Mouse (Mus musculus) spleen, postnatal 14 days (tissue): Measurements from ENCODE around the gene Gm11939.
"Not testable (repeated sequence)": the region's sequence is repeated elsewhere in the genome, so short reads cannot be mapped to it uniquely, and the experiment has no call there.

ENCODE experiments used
- DNase-seq, 2 experiments: peaks; one replicate each; pipeline ENCODE4 v3.0.0; 2021 to 2022; ENCODE audit warnings: low spot score in 2 of 2

The Gm11939 gene

GRCm38 (mm10) chr11:99559366-99559765, at the start of gene Gm11939:
Gene Gm11939, minus strand, starts transcription at chr11:99559466.
- DNase-seq = no peak

- DNase-seq = not testable (repeated sequence)
These were observed 43.9 kb upstream of the Gm11939 start, which contains the start of gene Gm11938 for GRCm38 (mm10) chr11:99603208-99603607. Gene Gm11938, minus strand, starts transcription at chr11:99603308.

- not testable (repeated sequence) for DNase-seq
These were observed 38.5 kb upstream of the Gm11939 start, which contains the start of gene Krtap9-3 for GRCm38 (mm10) chr11:99597742-99598141. Gene Krtap9-3, minus strand, starts transcription at chr11:99598105.

DNA sequence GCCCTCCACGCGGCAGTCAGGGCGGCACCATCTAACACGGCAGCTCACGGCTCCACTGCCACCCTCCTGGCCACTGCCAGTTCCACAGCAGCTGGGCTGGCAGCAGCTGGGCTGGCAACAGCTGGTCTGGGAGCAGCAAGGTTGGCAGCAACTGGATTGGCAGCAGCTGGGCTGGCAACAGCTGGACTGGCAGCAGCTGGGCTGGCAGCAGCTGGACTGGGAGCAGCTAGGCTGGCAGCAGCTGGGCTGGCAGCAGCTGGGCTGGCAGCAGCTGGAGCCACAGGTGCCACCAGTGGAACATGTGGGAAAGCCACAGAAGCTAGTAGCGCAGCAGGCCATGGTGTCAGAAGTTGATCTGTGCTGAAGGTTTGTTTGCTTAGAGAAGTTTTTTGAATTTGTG, 31.7 kb upstream of the Gm11939 start, which contains the start of gene Krtap1-3:
Gene Krtap1-3, minus strand, starts transcription at position 359 of the 400 bp plus-strand sequence.
- no peak for DNase-seq

DNA sequence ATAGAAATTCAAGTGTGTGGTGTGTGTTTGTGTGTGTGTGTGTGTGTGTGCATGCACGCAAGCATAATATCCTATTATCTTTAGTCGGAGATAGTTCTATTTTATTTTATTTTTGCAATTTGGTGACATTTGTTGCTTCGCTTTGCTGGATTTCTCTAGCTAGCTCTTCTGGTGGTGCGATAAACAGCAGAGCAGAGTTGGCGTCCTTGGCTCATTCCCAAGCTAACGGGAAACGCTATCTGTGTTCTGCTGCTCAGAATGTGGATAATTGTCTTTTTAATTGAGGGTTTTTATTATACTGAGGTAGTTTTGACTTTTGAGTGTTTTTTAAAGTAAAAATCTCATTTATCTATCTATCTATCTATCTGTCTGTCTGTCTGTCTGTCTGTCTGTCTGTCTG, 25.8 kb upstream of the Gm11939 start:
- DNase-seq = no peak

DNA sequence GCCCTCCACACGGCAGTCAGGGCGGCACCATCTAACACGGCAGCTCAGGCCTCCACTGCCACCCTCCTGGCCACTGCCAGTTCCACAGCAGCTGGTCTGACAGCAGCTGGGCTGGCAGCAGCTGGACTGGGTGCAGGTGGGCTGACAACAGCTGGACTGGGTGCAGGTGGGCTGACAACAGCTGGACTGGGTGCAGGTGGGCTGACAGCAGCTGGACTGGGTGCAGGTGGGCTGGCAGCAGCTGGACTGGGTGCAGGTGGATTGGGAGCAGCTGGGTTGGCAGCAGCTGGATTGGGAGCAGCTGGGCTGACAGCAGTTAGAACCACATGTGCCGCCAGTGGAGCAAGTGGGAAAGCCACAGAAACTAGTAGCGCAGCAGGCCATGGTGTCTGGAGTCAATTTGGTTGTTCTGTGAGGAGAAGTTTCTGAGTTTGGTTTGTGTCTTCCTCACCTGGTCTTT, 24.0 kb upstream of the Gm11939 start, which contains the start of gene Krtap1-4:
Gene Krtap1-4, minus strand, starts transcription at position 410 of the 460 bp plus-strand sequence.
- DNase-seq = no peak

- no peak for DNase-seq
These were observed 22.3 kb upstream of the Gm11939 start for GRCm38 (mm10) chr11:99581564-99581963.

- DNase-seq = no peak
These were observed 21.8 kb upstream of the Gm11939 start for GRCm38 (mm10) chr11:99581051-99581450.

- no peak for DNase-seq
These were observed 21.4 kb upstream of the Gm11939 start, which contains the start of gene Krtap1-5 for GRCm38 (mm10) chr11:99580636-99581035. Gene Krtap1-5, minus strand, starts transcription at chr11:99581016.

GRCm38 (mm10) chr11:99574106-99574505, 14.8 kb upstream of the Gm11939 start:
- DNase-seq = peak in 1 of 2 experiments; percentile 28

- no peak for DNase-seq
These were observed 13.9 kb upstream of the Gm11939 start for GRCm38 (mm10) chr11:99573164-99573563.

DNA sequence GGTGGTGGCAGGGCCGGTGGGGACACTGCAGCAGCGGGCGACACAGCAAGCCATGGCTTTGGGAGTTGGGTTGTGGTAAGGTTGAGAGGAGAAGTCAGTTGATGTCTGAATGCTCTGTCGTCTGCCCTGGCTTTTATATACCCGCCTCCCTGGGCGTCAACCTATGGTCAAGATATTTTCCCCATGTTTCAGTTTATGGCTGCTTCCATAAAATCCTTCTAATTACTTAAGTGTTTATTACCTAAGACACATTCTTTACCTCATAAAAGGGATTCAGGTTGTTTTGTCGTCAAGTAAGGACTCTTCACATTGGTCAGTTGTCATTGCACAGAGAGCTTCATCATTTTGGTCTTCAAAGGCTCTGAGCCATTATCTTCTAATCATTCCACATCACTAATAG, 7.3 kb upstream of the Gm11939 start, which contains the start of gene Krtap3-1:
Gene Krtap3-1, minus strand, starts transcription at position 101 of the 400 bp plus-strand sequence.
- no peak for DNase-seq

DNA sequence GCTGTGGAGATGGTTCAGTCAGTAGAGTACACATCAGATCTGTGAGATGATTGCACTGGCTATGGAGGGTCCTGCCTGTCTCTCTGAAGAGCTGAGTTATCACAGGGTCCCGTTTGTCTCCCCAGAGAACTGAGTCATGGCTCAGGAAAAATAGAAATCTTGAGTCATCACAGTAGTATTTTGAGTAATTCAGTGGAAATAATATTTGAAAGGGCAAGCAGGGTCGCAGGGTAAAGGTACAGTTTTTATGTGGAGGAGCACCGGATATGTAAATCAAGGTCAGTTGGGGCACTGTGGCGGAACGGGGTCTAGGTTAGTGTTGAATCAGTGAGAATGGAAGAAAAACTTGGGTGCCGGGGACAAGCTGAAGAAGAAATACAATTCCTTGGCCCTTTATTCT, 3.3 kb upstream of the Gm11939 start:
- DNase-seq = no peak

DNA sequence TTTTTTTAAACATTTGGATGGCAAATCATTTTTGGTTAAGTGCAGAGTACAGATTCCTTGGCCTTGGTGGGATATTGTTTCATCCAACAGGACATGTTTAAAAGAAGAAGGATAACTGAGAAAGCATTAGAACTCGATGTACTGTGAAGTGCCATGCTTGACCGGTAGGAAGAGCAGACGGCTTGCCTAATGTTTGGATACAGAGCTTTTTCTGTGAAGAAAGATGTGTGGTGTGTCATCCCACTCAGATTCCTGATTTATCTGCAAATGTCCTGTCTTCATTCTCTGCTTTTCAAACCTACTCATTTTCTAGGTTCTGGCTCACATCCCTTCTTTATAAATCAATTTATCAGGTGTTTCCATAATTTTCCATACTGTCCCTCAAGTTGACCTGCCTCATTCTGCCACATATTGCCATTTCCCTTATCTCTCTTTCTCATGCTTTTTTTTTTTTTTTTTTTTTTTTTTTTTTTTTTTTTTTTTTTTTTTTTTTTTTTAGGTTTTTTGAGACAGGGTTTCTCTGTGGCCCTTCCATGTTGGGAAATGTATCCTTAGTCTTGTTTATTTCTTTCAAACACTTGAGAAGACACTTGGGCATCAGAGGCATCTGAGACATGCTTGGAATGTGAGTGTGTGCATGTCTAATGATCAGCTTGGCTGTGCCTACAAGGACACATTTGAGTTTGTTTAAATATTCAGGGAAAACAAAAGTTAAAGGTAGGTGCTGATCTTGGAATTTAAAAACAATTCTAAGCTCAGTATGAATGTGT, 1.1 kb downstream of the Gm11939 start:
- DNase-seq = no peak

DNA sequence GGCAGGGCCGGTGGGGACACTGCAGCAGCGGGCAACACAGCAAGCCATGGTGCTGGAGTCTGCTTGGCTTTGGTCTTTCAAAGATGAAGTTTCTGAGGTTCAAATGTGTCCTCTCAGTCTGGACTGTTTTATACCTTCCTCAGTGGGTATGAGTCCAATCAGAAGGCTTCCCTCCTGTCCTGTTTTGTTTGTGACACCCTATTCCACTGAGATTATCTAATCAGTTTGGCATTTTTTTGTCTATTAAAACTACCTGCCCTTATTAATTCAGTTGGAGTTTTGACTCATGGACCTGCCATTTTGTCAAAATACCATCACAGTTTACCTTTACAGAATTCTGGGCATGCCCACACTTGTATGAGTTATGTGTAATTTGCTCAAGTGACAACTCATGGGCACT, 2.5 kb downstream of the Gm11939 start, which contains the start of gene Krtap3-2:
Gene Krtap3-2, minus strand, starts transcription at position 101 of the 400 bp plus-strand sequence.
- DNase-seq = no peak

DNA sequence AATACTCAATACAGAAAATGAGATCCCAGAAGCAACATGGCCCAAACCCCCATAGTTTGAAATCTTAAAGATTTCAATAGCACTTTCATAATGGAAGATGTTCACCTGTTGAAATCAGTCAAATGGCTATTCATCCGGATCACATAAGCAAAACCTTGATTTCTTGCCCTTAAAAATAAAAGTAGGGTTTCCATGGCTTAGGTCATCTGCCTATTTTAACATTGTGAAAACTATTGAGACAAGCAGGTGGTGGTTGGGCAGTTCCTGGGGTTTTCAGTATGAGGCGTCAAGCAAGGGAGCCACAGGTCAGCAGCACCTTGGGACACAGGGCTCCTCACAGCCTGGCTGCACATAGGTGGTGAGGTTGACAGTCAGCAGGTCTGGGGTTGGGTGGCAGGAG, 3.1 kb downstream of the Gm11939 start:
- no peak for DNase-seq

DNA sequence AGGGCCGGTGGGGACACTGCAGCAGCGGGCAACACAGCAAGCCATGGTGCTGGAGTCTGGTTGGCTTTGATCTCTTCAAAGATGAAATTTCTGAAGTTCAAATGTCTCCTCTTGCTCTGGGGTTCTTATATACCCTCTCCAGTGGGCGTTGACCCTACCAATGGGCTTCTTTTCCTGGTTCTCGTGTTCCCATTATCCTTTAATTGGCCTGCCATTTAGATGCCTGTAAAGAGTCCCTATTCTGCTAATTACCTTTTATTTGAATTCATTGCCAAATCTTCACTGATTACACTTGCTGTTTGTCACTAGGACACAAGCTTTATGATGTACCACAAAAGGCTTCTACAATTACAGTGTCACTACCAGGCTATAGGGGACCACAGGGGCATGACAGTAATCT, 8.5 kb downstream of the Gm11939 start, which contains the start of gene Krtap3-3:
Gene Krtap3-3, minus strand, starts transcription at position 101 of the 400 bp plus-strand sequence.
- DNase-seq = no peak

DNA sequence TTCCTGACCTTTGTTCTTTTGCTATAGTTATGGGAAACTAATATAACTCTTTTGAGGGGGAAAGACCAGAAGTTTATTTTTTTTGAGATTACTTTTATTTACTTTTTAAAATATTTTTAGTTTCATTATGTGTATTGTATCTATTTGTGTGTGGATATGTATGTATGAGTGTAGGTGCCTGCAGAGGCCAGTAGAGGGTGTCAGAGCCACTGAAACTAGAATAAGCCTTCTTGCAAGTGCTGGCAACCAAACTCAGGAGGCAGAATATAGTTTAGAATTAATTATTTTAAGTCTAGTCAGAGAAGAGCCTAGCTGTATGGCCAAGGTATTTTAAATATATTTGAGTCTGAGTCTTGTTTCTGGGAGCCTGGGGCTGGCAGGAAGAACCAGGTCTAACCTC, 11.4 kb downstream of the Gm11939 start:
- DNase-seq = no peak

DNA sequence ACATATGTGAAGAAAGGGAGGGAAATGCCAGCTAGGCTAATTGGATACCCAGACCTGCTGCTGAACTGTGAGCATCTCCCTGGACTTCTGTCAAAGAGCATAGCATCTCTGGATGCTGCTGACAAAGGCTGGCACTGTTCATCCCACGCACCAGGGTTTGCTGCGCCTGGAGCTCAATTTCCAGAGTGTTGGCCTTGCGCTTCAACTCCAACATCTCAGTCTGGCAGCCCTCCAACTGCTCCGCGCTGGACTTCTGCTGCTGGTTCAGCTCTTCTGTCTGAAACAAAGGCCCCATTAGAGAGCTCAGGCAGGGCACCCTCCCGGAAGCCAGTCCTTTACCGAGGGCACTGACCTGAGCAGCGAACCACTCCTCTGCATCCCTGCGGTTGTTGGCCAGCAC, 19.5 kb downstream of the Gm11939 start:
- no peak for DNase-seq

GRCm38 (mm10) chr11:99521288-99521860, 37.9 kb downstream of the Gm11939 start, which contains the start of gene Krt39:
Gene Krt39, minus strand, starts transcription at chr11:99521338.
- DNase-seq = no peak

DNA sequence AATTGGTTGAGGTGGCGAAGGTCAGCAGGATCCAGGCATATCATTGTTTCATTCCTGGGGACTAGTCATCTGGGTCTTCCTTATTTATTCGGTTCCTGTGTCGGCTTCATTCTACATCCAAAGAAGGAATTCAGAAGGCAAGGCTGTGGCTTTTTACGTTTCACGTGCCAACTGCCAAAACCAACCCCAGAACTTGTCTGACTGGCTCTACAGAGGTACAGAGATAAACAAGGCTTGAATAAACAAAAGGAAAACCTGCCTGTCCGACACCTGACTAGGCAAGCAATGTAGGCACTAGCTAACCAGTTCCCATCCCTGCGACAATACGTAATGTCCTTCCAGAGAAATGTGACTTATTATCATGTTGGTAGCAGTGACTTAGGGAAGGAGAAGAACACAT, 45.2 kb downstream of the Gm11939 start:
- no peak for DNase-seq
